Mouse (Mus musculus) ES-E14 (cell line): ENCODE data around the gene Hmbs.

ENCODE experiments used
- ZC3H11A ChIP-seq: IDR thresholded peaks from 2 replicates; pipeline ENCODE4 v1.6.1; 2012; ENCODE audit warnings: low read depth, mild to moderate bottlenecking, inconsistent platforms, low read length, borderline replicate concordance
- ZNF384 ChIP-seq: IDR thresholded peaks from 2 replicates; pipeline ENCODE4 v1.6.1; 2012; ENCODE audit warnings: low read depth, low read length, inconsistent platforms

- TF ChIP-seq ZNF384, result peak; percentile 71
- no peak for TF ChIP-seq ZC3H11A
These were observed at the start of gene Hmbs for GRCm38 (mm10) chr9:44343781-44344421.
